Mouse (Mus musculus): ENCODE results near the gene Mindy3. TPM values are rescaled to one million over a fixed set of nuclear protein-coding genes. Genes with fewer than 3 reads are reported as not detected.

The Mindy3 gene
- polyA plus RNA-seq (2012; rRNA removed; ENCODE audit: low replicate concordance): 64.0 and 67.5 TPM in 2 replicates

GRCm38 (mm10) chr2:12419262-12419655 is at the start of gene Mindy3:
TSS of gene Mindy3 (minus strand) at chr2:12419470.

GRCm38 (mm10) chr2:12301431-12302170 is 117.7 kb downstream of the Mindy3 start, which contains the start of gene Itga8:
TSS of gene Itga8 (minus strand) at chr2:12301922.

Other genes with a start within 250 kb of the Mindy3 start
- 0.95 and 1.4 TPM in 2 replicates for gene Itga8, start 117.5 kb downstream of the Mindy3 start, polyA plus RNA-seq (2012; rRNA removed; ENCODE audit: low replicate concordance)

All from duodenum, adult 2 months (tissue).